Mouse (Mus musculus) intestine, embryonic 16.5 days (tissue): ENCODE measurements around the gene Erlec1. TPM values are rescaled to one million over a fixed set of nuclear protein-coding genes. Genes with fewer than 3 reads are reported as not detected.

ENCODE experiments used
- ATAC-seq: fragments of 200-750 bp; cut with Nextera tagmentation; 2 replicates; pipeline ENCODE4 v1.8.0; 2017; ENCODE audit warnings: moderate TSS enrichment, moderate library complexity
- H3K27ac ChIP-seq: fragments of 300-500 bp; sonication (generic); 2 replicates; pipeline ENCODE4 v1.5.1; 2014; ENCODE audit warnings: mild to moderate bottlenecking, low read length
- H3K27me3 ChIP-seq: fragments of 300-500 bp; sonication (generic); replicated peaks from 2 replicates; pipeline ENCODE4 v1.6.1; 2014; ENCODE audit warnings: low read length, control low read depth, mixed read lengths; ENCODE audit not compliant: control insufficient read depth, insufficient read depth
- H3K36me3 ChIP-seq: fragments of 300-500 bp; sonication (generic); 2 replicates; pipeline ENCODE4 v1.6.1; 2014; ENCODE audit warnings: low read length, control low read depth; ENCODE audit not compliant: control insufficient read depth, insufficient read depth
- H3K4me1 ChIP-seq: fragments of 300-500 bp; sonication (generic); 2 replicates; pipeline ENCODE4 v1.6.1; 2014; ENCODE audit warnings: low read length, control low read depth, mixed read lengths; ENCODE audit not compliant: control insufficient read depth, insufficient read depth
- H3K4me2 ChIP-seq: fragments of 300-500 bp; sonication (generic); 2 replicates; pipeline ENCODE4 v1.6.1; 2014; ENCODE audit warnings: low read depth, low read length, control low read depth
- H3K4me3 ChIP-seq: fragments of 300-500 bp; sonication (generic); 2 replicates; pipeline ENCODE4 v1.5.1; 2014; ENCODE audit warnings: mild to moderate bottlenecking, low read length
- H3K9ac ChIP-seq: fragments of 300-500 bp; sonication (generic); 2 replicates; pipeline ENCODE4 v1.6.1; 2014; ENCODE audit warnings: low read depth, low read length
- H3K9me3 ChIP-seq: fragments of 300-500 bp; sonication (generic); 2 replicates; pipeline ENCODE4 v1.6.1; 2016; ENCODE audit warnings: low read length, control low read depth; ENCODE audit not compliant: control insufficient read depth
- WGBS: fragments of 180-500 bp; shearing (Covaris S2); extraction: QIAGEN DNeasy Blood & Tissue Kit; methylation state at CpG from one replicate; pipeline ENCODE4 v1.1.7; 2014; 5-methylcytosine and 5-hydroxymethylcytosine counted together
- polyA plus RNA-seq: library from polyadenylated mRNA; unstranded; fragments of >200 nt; fragmentation: Nextera tagmentation; extraction: Ambion mirVana; gene quantifications from 2 replicates; pipeline ENCODE4 v1.2.1, GENCODE M21; 2015

Gene Erlec1
- polyA plus RNA-seq, 1 experiment from 2014 or later: 9.4 TPM

- H3K27me3 ChIP-seq: no peaks in the 10 kb centered on the region
- under 1% methylated on average over 31 of the region's 32 CpGs for WGBS
- peak; percentile 91 for ATAC-seq
- peak overlapping the region; percentile 91 for H3K9ac ChIP-seq
- H3K9me3 ChIP-seq: no peaks in the 10 kb centered on the region
- H3K4me3 ChIP-seq: peak overlapping the region; percentile 82
- H3K4me1 ChIP-seq: peaks cover 2% of the 10 kb centered on the region; the same call in 1 of the 2 replicates
- peak overlapping the region; percentile 64 for H3K4me2 ChIP-seq
- H3K27ac ChIP-seq: peak overlapping the region; percentile 81
- H3K36me3 ChIP-seq: peaks cover 5% of the 10 kb centered on the region; the same call in 1 of the 2 replicates
Observed at GRCm38 (mm10) chr11:30953469-30954154, 523 bp downstream of the Erlec1 start.

GRCm38 (mm10) chr11:30952829-30953228 is 1.3 kb downstream of the Erlec1 start:
- peaks cover 5% of the 10 kb centered on the region; the same call in 1 of the 2 replicates for H3K36me3 ChIP-seq
- 42% methylated on average over 5 of the region's 5 CpGs for WGBS

DNA sequence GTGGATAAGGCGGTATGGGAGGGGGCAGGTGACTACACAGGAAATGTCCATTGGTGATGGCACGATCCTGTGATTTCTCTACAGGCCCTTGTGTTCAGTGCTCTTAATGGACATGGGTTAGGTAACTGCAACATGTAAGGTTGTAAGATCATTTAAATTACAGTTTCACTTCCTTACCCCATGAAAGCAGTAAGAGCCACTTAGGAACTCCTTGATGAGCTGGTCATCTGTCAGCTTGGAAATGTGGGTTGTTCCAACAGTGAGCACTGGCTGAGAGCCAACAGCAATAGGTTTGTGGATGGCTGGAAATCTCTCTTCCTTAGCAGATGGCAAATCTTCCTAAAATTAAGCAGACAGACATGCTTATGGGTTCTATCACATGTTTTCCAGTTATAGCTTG is 10.6 kb downstream of the Erlec1 start:
- no peaks in the 10 kb centered on the region for H3K9me3 ChIP-seq
- 92% methylated on average over 2 of the region's 2 CpGs for WGBS
- H3K9ac ChIP-seq: no peak overlapping the region
- H3K4me2 ChIP-seq: no peak overlapping the region
- H3K4me1 ChIP-seq: no peaks in the 10 kb centered on the region
- H3K27ac ChIP-seq: no peak overlapping the region
- ATAC-seq: no peak
- no peaks in the 10 kb centered on the region for H3K27me3 ChIP-seq
- peaks cover 22% of the 10 kb centered on the region for H3K36me3 ChIP-seq
- no peak overlapping the region for H3K4me3 ChIP-seq

More at GRCm38 (mm10) chr11:30952829-30953228, 1.3 kb downstream of the Erlec1 start:
- Histone ChIP-seq H3K4me1 (peaks cover 2% of the 10 kb centered on the region; the same call in 1 of the 2 replicates), H3K4me3 (peak overlapping the region; percentile 82), H3K27me3 (no peaks in the 10 kb centered on the region), H3K9ac (no peak overlapping the region), H3K9me3 (no peaks in the 10 kb centered on the region), H3K27ac (no peak overlapping the region), H3K4me2 (peak overlapping the region; percentile 64)
- no peak for ATAC-seq

DNA sequence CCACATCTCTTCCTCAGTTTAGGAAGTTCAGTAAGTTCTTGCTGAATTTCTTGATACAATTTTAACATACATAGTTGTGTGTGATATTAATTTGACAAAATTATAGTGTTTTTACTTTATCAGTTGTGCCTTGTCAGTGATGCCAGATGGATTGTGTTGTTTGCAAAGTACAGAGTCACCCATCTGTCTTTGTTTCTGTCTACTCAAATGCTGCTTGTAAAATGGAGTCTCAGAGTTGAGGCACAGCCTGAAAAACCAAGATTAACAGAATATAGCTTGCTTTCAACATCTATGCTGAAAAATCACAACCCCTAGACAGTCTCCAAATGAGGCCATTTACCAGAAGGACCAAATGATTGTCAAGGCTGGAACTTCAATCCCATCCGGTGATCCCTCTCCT is 25.6 kb downstream of the Erlec1 start:
- Histone ChIP-seq H3K36me3 (no peaks in the 10 kb centered on the region), H3K9ac (no peak overlapping the region), H3K27ac (no peak overlapping the region), H3K9me3 (no peaks in the 10 kb centered on the region), H3K4me3 (no peak overlapping the region), H3K4me2 (no peak overlapping the region), H3K27me3 (no peaks in the 10 kb centered on the region), H3K4me1 (no peaks in the 10 kb centered on the region)
- ATAC-seq: no peak
- 100% methylated on average over 1 of the region's 1 CpGs for WGBS

GRCm38 (mm10) chr11:30928079-30928478 is 26.1 kb downstream of the Erlec1 start:
- Histone ChIP-seq H3K9me3 (no peaks in the 10 kb centered on the region), H3K27me3 (no peaks in the 10 kb centered on the region), H3K4me2 (no peak overlapping the region), H3K4me3 (no peak overlapping the region), H3K4me1 (no peaks in the 10 kb centered on the region), H3K36me3 (no peaks in the 10 kb centered on the region), H3K9ac (no peak overlapping the region), H3K27ac (no peak overlapping the region)
- no peak for ATAC-seq

- 94% methylated on average over 3 of the region's 3 CpGs for WGBS
- no peak overlapping the region for H3K9ac ChIP-seq
- no peaks in the 10 kb centered on the region for H3K9me3 ChIP-seq
- no peaks in the 10 kb centered on the region for H3K27me3 ChIP-seq
- no peak overlapping the region for H3K4me2 ChIP-seq
- ATAC-seq: no peak
- no peak overlapping the region for H3K4me3 ChIP-seq
- H3K36me3 ChIP-seq: no peaks in the 10 kb centered on the region
- H3K4me1 ChIP-seq: no peaks in the 10 kb centered on the region
- H3K27ac ChIP-seq: no peak overlapping the region
Observed at GRCm38 (mm10) chr11:30923283-30923682, 30.9 kb downstream of the Erlec1 start.

- H3K27me3 ChIP-seq: no peaks in the 10 kb centered on the region
- no peaks in the 10 kb centered on the region for H3K36me3 ChIP-seq
- H3K4me3 ChIP-seq: no peak overlapping the region
- H3K27ac ChIP-seq: no peak overlapping the region
- 78% methylated on average over 1 of the region's 1 CpGs for WGBS
- H3K4me1 ChIP-seq: no peaks in the 10 kb centered on the region
- H3K9ac ChIP-seq: no peak overlapping the region
- no peaks in the 10 kb centered on the region for H3K9me3 ChIP-seq
- no peak for ATAC-seq
- no peak overlapping the region for H3K4me2 ChIP-seq
Observed at GRCm38 (mm10) chr11:30920641-30921040, 33.5 kb downstream of the Erlec1 start.

- ATAC-seq: no peak
- no peaks in the 10 kb centered on the region for H3K4me1 ChIP-seq
- no peak overlapping the region for H3K4me3 ChIP-seq
- no peak overlapping the region for H3K4me2 ChIP-seq
- WGBS: 92% methylated on average over 3 of the region's 3 CpGs
- no peak overlapping the region for H3K27ac ChIP-seq
- H3K9ac ChIP-seq: no peak overlapping the region
- no peaks in the 10 kb centered on the region for H3K27me3 ChIP-seq
- no peaks in the 10 kb centered on the region for H3K9me3 ChIP-seq
- no peaks in the 10 kb centered on the region for H3K36me3 ChIP-seq
Observed at GRCm38 (mm10) chr11:30912311-30912710, 41.8 kb downstream of the Erlec1 start.

DNA sequence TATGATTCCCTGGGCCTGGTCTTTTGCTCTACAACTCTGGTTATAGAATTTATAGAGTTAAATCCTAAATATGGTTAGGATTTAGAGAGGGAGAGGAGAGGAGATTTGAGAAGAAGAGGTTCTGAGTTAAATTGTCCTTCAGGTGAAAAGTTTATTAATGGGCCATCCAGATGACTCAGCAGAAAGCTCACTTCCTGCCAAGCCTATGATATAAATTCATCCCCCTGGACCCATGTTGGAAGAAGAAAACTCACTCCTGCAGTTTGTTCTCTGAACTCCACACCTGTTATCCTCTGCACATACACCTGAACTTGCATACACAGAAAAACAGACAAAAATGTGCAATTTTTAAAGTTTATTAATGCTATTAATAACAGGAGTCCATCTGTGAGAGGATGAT is 54.8 kb downstream of the Erlec1 start:
- H3K4me1 ChIP-seq: no peaks in the 10 kb centered on the region
- no peak for ATAC-seq

DNA sequence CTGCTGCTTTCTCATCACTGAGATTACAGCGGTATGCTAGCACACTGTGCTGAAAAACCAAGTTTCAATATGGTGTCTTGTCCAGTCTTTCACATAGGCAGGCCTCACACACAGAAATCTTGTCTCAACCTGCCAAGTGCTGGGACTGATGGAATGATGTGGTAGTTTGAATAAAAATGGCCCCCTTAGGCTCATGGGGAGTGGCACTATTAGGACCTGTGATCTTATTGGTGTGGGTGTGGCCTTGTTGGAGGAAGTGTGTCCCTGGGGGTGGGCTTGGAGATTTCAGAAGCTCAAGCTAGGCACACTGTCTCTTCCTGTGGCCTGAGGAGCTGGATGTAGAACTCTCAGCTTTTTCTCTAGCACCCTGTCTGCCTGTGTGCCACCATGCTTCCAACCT is 57.9 kb downstream of the Erlec1 start:
- H3K4me2 ChIP-seq: no peak overlapping the region
- H3K9me3 ChIP-seq: no peaks in the 10 kb centered on the region
- no peak for ATAC-seq
- no peaks in the 10 kb centered on the region for H3K4me1 ChIP-seq
- WGBS: 94% methylated on average over 1 of the region's 1 CpGs
- H3K27me3 ChIP-seq: no peaks in the 10 kb centered on the region
- no peak overlapping the region for H3K27ac ChIP-seq
- H3K9ac ChIP-seq: no peak overlapping the region
- no peak overlapping the region for H3K4me3 ChIP-seq
- no peaks in the 10 kb centered on the region for H3K36me3 ChIP-seq

More for the DNA sequence above, 54.8 kb downstream of the Erlec1 start:
- no peak overlapping the region for H3K4me3 ChIP-seq
- H3K36me3 ChIP-seq: no peaks in the 10 kb centered on the region
- no peak overlapping the region for H3K4me2 ChIP-seq
- no peaks in the 10 kb centered on the region for H3K27me3 ChIP-seq
- H3K9ac ChIP-seq: no peak overlapping the region
- H3K9me3 ChIP-seq: no peaks in the 10 kb centered on the region
- no peak overlapping the region for H3K27ac ChIP-seq
